Mouse (Mus musculus): Measurements from ENCODE around the gene Gpr137.
"Not testable (repeated sequence)": the region's sequence is repeated elsewhere in the genome, so short reads cannot be mapped to it uniquely, and the experiment has no call there.

The Gpr137 gene

DNA sequence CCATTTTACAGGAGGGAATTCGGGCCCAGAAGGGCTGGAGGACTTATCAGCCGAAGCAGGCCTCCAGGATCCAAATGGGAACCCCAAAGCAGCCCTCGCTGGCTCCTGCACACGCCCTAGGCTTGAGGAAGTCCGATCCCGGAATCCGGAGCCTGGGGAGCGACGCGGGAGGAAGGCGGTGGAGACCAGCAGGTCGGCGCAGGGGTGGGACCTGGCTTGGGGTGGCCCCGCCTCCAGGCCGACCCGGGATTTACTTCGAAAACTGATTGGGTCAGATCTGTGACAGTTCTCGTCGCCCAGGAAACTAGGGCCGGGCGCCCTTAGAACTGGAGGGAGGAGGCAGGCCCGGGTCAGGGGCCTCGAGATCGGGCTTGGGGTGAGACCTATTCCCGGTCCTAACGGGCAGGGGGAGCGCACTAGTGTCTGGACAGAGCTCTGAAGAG is at the start of gene Gpr137:
Gene Gpr137, minus strand, starts transcription at position 232 of the 443 bp plus-strand sequence.
- peak; percentile 87 for DNase-seq (ENCODE audit: low spot score)

DNA sequence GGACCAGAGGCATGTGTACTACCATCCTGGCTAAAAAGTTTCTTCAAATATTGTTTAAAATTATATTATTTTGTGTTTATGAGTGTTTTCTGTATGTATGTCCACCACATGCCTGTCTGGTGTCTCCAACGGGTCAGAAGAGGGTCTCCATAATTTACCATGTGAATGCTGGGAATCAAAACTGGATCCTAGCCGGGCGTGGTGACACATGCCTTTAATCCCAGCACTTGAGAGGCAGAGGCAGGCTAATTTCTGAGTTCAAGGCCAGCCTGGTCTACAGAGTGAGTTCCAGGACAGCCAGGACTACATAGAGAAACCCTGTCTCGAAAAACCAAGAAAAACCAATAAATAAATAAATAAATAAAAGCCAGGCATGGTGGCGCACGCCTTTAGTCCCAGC is 48.9 kb upstream of the Gpr137 start:
- DNase-seq (ENCODE audit: low spot score) = not testable (repeated sequence)

DNA sequence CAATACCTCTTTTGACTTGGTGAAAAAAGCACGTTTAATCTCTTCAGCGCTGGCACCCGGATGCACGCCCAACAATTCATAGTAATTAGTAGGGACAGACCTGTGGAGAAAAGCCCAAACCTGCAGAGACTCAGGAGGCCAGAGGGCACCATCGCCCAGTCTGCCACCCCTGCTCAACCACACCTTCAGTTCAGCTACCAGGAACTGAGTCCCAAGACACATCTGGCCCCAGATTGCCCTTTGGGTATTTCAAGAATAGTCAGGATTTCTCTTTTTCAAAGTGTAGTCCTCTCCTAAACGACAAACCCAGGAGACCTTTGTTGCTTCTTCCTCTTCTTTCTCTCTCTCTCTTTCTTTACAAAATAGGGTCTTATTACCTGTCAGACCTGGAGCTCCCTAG is 48.4 kb upstream of the Gpr137 start:
- DNase-seq (ENCODE audit: low spot score) = no peak

DNA sequence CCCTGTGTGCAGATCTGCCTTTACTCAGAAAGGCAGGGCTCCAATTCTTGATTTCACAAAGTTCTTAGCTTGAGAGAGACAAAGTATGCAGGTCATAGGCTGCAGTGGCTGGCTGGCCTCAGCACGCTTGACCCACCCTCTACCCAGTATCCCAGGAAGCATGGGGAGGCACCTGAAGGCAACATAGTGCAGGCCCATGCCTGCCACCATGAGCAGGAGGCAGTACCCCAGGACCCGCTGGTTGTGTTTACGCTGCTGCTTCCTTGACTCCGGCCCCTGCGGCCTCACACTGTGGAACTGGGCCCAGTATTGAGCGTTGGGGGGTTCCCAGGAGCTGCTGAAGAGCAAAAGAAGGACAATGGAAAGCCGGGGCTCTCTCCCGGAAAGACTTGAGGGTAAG is 47.0 kb upstream of the Gpr137 start:
- no peak for DNase-seq (ENCODE audit: low spot score)

DNA sequence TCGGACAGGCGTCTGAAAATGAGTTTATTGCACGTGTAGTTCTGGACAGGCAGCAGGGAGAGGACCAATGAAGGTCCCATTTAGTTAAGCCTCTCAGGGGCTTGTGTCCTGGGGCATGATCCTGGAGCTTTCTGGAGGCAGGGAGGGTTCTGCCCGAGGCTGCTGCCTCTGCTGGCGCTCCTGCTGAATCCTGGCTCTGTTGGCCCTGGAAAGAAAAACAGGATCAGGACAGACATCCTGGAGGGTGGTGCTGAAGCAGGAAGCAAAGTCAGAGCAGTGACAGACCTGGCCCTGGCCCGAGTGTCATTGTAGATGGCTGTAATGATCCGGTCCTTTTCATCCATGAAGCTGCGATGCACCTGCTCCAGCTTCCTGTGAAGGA is 45.6 kb upstream of the Gpr137 start:
- DNase-seq (ENCODE audit: low spot score) = no peak

DNA sequence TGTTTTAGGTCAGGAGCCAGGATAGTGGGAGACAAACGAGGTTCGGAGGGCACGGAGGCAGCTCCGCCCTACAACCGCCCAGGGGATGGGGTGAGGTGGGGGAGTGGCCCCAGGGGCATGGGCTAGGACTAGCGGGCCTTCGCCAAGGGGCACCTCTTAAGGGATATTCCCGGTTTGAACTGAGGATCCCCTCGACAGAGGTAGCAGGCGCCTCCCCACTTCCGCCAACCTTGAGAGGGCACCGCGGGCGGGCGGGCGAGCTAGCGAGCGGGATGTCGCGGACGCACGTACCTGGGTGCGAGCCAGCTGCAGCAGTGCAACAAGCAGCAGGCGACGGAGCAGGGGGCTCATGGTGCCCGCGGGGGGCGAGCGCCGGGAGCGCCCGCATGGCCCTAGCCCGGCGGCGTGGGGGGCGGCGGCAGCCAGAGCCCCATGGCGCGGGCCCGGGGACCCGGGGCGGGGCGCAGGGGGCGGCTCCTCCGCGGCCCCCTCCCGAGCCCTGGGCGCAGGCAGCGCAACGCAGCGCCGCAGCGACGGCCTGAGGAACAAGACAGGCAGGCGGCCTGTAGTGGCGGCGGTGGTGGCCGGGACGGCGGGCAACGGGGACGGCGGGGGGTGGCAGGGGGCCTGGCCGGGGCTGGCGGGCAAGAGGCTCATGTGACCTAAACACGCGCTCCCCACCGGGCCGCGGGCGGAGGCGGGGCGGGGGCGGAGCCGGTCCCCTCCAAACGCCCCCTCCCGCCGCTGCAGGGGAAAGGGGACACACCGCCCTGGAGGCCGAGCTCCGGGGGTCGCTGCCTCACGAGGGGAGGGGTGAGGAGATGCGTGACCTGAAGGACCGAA is 45.0 kb upstream of the Gpr137 start, which contains the start of gene Vegfb:
Gene Vegfb, minus strand, starts transcription at position 591 of the 843 bp plus-strand sequence.
- peak; percentile 56 for DNase-seq (ENCODE audit: low spot score)

DNA sequence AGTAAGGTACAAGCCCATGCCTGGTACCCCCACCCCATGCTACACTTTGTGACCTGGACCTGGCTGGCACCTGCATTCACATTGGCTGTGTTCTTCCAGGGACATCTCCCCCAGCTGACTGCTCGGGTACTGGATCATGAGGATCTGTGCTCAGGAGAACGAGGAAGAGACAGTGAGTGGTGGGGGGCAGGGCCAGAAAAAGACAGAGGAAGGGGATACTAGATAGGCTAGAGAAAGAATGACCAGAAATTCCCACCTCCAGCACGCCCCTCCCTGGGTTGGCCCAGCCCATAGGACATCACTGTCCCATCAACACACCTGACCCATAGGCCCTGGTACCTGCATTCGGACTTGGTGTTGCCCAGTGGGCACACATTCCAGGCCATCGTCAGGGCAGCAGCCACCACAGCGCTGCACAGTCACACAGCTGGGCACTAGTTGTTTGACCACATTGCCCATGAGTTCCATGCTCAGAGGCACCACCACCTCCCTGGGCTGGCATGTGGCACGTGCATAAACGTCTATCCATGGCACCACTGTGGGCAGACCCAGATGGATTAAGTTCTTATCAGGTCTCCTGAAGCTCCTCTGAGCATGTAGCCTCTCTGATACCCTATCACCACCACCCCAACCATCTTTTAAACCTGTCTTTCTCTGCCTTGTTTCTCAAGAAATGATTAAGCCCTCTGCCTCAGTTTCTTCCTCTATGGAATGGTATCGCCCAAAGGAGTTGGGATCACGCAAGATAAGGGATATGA is 43.9 kb upstream of the Gpr137 start:
- DNase-seq (ENCODE audit: low spot score) = no peak

DNA sequence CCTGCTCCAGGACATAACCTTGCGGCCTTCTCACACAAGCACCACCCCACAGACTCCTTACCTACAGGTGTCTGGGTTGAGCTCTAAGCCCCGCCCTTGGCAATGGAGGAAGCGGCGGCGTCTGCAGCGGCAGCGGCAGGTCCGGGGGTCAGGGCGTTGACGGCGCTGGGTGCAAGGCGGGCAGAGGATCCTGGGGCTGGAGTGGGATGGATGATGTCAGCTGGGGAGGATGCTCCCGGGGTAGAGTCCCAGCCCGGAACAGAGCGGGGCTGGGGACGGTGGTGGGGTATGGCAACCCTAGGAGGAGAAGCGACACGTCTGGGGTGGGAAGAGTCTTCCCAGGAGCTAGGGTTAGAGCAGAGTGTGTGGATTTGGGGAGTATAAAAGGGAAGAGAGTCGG is 43.0 kb upstream of the Gpr137 start:
- DNase-seq (ENCODE audit: low spot score) = no peak

DNA sequence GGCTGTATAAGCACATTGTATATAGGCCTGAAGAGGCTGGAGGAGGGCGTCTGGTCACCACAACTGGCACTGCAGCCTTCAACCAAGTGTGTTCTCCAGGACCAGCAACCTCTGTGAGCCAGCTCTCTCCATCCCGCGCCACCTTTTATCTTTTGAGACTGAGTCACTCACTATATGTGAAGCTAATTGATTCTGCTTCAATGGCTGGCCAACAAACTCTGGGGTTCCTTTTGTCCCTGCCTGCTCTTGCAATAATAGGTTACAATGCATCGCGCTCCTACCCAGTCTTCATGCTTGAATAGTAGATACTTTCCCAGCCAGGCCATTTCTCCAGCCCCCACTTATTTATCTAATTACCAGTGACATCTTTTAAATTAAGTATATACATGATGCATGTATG is 41.3 kb upstream of the Gpr137 start:
- no peak for DNase-seq (ENCODE audit: low spot score)

DNA sequence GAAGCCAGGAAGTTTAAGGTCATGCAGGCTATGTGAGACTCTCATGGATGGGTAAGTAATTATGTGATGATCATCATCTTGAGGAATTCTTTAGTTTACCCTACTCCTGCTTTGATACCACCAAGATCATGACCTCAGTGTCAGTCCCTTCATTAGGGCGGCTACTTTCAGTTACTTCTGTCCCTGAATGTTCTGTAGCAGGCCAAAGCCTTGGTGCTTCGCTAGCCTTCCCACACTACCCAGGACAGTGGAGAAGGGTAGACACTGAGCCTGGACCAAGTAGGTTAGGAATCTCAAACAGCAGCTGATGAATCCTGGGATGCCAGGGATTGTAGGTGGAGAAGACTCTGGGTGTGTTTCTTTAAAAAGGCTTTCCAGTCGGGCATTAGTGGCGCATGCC is 39.2 kb upstream of the Gpr137 start:
- DNase-seq (ENCODE audit: low spot score) = no peak

DNA sequence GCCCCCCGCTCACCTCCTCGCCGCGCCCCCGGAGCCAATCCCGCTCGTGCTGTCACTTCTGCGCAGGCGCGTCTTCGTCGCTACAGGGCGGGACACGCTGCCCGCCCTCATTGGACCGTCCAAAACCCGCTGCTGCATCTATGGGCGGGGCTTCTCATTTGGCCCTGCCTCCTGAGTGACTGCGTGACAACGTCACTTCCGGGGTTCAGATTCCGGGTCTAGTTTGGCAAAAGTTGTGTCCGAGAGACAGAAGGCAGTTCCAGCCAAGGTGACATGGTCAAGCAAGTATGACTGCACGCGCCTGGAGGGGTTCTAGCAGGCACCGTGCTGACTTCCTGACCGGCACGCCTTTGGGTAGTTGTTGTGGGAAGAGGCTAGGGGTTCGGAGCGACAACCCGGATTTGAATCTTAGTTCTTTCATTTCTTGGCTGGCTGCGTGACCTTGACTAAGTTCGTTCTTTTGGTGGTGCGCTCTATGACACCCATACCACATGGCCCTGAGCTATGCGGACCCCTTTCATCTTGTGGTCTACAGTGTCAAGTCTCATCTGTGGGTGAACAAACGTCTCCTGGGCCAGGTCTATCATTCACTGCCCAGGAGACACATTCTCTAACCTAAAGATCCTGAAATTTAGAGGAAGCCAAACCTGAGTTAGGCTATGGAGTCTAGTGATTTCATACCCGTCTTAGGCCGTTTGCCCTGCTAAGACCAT is 38.3 kb upstream of the Gpr137 start, which contains the start of gene Fkbp2:
Gene Fkbp2, minus strand, starts transcription at position 121 of the 713 bp plus-strand sequence.
- peak; percentile 98 for DNase-seq (ENCODE audit: low spot score)

DNA sequence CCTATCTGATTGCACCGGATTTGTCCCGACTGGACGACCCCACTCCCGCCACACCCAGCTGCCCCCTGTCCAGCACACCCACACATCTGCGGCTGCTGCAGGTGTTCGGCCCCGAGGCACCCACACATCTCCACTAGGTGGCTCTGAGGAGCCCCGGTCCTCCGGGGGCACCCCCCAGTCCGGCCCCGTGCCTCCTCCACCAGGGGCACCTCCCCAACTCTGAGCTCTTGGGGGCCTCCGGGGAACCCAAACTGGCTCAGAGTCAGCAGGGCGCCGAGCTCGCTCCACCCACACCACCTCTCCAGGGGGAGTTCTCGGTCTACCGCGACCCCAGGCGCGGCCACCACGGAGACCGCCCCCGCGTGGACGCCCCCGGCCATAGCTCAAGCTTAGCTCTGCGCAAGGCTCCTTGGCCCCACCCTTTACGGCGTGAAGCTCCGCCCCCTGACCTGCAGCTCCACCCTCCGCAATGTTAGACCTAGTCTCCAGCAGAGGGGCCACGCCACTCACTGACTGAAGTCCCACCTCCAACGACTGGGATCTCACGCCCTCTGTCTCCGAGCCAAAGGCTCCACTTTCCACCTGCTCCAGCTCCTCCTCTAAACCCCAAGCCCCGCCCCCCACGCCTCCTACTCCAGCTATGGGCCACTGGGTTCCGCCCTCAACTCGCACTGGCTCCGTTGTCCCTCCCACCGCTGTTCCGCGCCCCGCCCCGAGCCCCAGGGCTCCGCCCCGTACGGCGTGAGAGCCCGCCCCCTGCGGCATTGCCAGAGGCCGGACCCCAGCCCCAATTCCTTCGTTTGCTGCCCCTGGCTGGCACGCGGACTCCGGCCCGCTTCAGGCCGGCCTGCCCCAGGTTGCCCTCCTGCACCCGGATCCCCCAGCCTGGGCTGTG is 37.5 kb upstream of the Gpr137 start:
- peak; percentile 100 for DNase-seq (ENCODE audit: low spot score)

DNA sequence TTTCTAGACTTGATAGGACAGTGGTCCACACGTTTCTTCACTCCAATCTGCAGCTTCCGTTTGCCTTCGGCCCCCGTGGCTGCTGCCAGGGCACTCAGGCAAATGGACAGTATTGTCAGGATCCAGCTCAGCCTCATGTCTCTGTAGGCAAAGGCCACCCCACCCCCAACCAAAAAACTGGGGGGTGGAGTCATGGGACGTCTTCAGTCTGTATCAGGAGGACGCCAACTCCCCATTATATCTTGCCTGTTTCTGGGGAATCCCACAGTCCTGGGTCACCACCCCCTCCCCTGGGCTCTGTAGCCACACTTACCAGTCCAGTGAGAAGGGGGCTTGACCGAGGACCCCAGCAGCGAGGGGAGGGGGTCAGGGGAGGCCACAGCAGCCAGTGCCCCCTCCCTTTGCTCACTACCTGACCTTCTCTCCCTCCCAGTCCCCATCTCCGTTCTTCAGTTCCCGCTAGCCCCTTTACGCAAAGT is 36.8 kb upstream of the Gpr137 start:
- DNase-seq (ENCODE audit: low spot score) = no peak

DNA sequence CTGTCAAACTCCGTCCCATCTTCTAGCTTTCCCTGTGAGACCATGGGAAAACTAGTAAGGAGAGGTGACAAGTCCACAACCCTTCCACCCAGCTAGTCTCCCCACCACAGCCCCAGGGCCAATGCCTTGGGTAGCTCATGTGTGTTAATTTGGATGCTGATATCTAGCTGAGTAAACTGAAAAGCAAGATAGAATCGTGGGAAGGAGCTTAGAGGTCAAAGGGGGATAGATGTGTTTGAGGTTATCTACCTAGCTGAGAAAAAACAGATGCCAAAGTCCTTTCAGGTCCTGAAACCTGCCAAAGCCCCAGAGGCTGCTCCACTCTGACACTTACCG is 36.3 kb upstream of the Gpr137 start:
- DNase-seq (ENCODE audit: low spot score) = no peak

DNA sequence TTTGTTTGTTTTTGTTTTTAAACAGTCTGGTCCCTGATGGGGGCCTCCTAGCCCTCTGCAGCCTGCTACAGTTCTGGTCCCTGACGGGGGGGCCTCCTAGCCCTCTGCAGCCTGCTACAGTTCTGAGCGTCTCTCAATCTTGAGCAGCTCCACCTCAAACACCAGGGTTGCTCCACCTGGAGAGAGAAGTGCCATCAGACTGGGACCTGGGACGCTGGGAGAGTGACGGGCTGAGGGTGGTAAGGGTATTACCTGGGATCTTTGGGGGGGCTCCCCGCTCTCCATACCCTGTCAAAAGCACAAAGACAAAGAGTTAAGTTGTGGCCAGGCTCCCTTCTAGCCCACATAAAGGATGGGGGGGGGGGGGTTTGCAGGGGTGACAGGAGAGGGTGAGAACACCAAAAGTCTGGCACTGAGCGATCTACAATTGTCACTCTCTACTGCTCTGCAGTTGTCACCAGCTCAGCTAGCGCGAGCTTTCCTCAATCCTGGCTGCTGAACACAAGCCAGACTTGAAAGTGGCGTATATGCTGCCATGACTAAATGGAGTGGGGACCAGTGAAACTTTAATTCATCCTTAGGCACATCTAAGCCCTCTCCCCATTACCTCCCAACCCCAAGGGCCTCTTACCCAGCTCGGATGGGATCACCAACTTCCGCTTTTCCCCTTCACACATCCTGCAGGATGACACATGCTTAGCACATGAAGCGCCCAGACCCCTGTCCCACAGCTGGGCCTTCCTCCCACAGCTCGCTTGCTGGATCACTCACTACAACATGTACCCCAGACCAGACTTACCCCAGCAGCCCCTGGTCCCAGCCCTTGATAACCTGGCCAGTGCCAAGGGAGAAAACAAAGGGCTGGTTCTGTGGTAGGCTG is 35.7 kb upstream of the Gpr137 start:
- DNase-seq (ENCODE audit: low spot score) = no peak

DNA sequence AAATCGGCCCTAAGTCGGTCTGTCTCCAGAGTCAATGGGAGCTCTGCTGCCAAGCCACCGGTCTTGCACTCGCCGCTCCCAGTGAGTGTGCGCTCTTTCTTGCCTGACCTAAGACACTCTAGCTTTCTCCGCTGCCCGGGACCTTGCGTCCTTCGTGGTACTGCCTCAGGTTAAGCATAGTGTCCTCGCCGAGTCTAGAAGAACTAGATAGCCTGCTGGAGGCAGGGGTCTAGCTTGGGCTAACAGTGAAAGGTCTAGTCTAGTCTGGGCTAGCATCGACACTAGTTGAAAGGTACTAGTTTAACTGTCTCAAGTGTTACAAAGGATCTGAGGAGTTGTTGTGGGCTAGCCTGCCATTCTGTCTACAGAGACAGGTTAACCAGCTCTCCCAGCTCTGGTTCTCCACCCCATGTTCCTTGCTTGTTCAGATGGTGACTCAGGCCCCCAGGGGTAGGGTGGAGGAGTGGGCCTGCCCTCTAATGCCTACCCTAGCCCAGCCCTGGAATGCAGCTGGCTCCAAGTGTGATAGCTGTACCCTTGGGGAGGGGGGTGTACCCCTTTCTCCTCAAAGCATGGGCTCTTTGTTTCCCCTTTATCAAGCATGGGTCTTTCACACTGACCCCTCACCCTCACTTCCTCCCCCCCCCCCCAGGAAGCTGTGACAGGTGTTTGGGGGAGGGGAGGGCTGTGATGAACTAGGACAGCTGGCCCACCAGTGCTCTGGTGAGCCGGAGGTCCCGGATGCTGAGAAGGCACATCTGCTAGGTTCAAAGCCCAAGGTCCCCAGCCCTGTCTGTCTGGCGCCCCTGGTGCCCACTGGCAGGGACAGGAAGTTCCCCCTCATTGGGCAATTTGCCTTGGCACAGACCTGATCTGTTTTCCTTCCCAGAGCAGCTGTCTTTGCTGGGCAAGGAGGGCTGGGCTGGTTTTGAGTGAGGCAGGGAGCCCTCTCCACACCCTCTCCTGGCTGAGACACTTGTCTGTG is 33.5 kb upstream of the Gpr137 start, which contains the start of gene Plcb3:
Gene Plcb3, minus strand, starts transcription at position 934 of the 985 bp plus-strand sequence.
- DNase-seq (ENCODE audit: low spot score) = peak; percentile 68

DNA sequence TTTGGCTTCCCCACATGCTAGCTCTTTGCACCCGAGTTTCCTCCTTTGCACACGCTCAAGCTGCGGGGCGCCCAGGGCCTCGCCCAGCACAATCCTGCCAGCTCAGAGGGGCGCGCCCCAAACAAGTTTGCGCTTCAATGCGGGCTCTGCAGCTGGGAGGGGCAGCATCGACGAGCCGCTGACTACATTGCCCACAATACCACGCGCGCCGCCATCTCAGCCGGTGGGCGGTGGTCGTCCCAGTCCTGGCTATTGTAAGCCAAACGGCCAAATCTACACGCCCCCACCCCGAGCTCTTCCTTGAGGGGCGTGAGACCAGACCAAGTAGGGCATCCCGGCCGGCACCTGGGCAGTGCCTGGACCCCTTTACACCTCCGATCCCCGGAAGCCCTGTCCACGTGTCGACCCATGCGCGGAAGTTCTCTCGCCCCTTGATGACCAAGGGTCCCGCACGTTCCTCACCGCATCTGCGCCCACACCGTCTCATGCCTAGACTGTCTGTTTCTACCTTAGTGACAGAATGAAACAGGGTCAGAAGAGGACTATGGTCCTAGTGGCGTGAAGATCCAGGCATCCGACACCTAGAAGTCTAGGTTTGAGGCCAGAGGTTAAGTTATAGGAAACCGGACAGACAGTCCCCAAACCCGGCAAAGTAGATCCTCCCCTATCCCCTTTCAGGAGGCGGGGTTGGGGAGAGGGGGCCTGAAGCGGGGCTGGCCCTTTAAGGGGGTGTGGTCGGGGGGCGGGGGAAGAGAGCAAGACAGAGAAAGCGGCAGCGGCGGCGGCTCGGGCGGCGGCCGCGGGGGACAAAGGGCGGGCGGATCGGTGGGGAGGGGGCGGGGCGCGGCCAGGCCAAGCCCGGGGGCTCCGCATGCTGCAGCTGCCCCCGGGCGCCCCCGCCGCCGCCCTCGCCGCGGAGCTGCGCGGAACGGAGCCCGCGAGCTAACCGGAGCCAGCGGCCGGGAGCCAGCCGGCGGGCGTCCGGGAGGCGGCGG is 32.2 kb upstream of the Gpr137 start, which contains the start of gene Ppp1r14b:
Gene Ppp1r14b, plus strand, starts transcription at position 758 of the 995 bp plus-strand sequence.
- DNase-seq (ENCODE audit: low spot score) = peak; percentile 77
